Mouse (Mus musculus): ENCODE results near the gene Mmd. TPM values are rescaled to one million over a fixed set of nuclear protein-coding genes. Genes with fewer than 3 reads are reported as not detected.

Mmd gene
- 10 to 100 TPM; 40.5 to 44.0 TPM for total RNA-seq (2021)
- long read RNA-seq, experiment 1, transcript Mmd-201 (7 exons, 2,677 nt) = major isoform, 11 of 16 reads
- long read RNA-seq, experiment 1, partial matches to known transcripts = 4 of 16 reads
- long read RNA-seq, experiment 1, other reads (novel, unspliced or antisense) = 1 of 16 reads
- long read RNA-seq, experiment 2, transcript Mmd-201 (7 exons, 2,677 nt) = major isoform, 24 of 35 reads
- long read RNA-seq, experiment 2, partial matches to known transcripts = 6 of 35 reads
- long read RNA-seq, experiment 2, other reads (novel, unspliced or antisense) = 5 of 35 reads

- peak; percentile 89 to 94 for DNase-seq (ENCODE audit: low spot score in 2 of 2)
Measured at GRCm38 (mm10) chr11:90249025-90249650, at the start of gene Mmd. Mmd (plus strand) TSS chr11:90249456.

- no peak for DNase-seq (ENCODE audit: low spot score in 2 of 2)
Measured at GRCm38 (mm10) chr11:90200826-90201225, 48.4 kb upstream of the Mmd start.

GRCm38 (mm10) chr11:90214246-90214645, 35.0 kb upstream of the Mmd start:
- DNase-seq (ENCODE audit: low spot score in 2 of 2) = no peak

GRCm38 (mm10) chr11:90220022-90220645, 29.1 kb upstream of the Mmd start:
- DNase-seq (ENCODE audit: low spot score in 2 of 2) = no peak

GRCm38 (mm10) chr11:90220750-90221149, 28.5 kb upstream of the Mmd start:
- no peak for DNase-seq (ENCODE audit: low spot score in 2 of 2)

- DNase-seq (ENCODE audit: low spot score in 2 of 2) = no peak
Measured at GRCm38 (mm10) chr11:90224914-90225470, 24.3 kb upstream of the Mmd start.

GRCm38 (mm10) chr11:90227000-90227922, 22.0 kb upstream of the Mmd start:
- no peak for DNase-seq (ENCODE audit: low spot score in 2 of 2)

GRCm38 (mm10) chr11:90228251-90228949, 20.9 kb upstream of the Mmd start:
- no peak for DNase-seq (ENCODE audit: low spot score in 2 of 2)

GRCm38 (mm10) chr11:90229800-90230199, 19.5 kb upstream of the Mmd start:
- DNase-seq (ENCODE audit: low spot score in 2 of 2) = no peak

- no peak for DNase-seq (ENCODE audit: low spot score in 2 of 2)
Measured at GRCm38 (mm10) chr11:90230671-90231070, 18.6 kb upstream of the Mmd start.

GRCm38 (mm10) chr11:90231631-90232030, 17.6 kb upstream of the Mmd start:
- DNase-seq (ENCODE audit: low spot score in 2 of 2) = no peak

- DNase-seq (ENCODE audit: low spot score in 2 of 2) = no peak
Measured at GRCm38 (mm10) chr11:90232685-90233084, 16.6 kb upstream of the Mmd start.

- DNase-seq (ENCODE audit: low spot score in 2 of 2) = no peak
Measured at GRCm38 (mm10) chr11:90235221-90235620, 14.0 kb upstream of the Mmd start.

GRCm38 (mm10) chr11:90237616-90238015, 11.6 kb upstream of the Mmd start:
- DNase-seq (ENCODE audit: low spot score in 2 of 2) = no peak

GRCm38 (mm10) chr11:90238657-90239056, 10.6 kb upstream of the Mmd start:
- DNase-seq (ENCODE audit: low spot score in 2 of 2) = no peak

GRCm38 (mm10) chr11:90240652-90241330, 8.5 kb upstream of the Mmd start:
- no peak for DNase-seq (ENCODE audit: low spot score in 2 of 2)

- no peak for DNase-seq (ENCODE audit: low spot score in 2 of 2)
Measured at GRCm38 (mm10) chr11:90241874-90242273, 7.4 kb upstream of the Mmd start.

- no peak for DNase-seq (ENCODE audit: low spot score in 2 of 2)
Measured at GRCm38 (mm10) chr11:90243300-90243699, 6.0 kb upstream of the Mmd start.

- DNase-seq (ENCODE audit: low spot score in 2 of 2) = no peak
Measured at GRCm38 (mm10) chr11:90245630-90246029, 3.6 kb upstream of the Mmd start.

- no peak for DNase-seq (ENCODE audit: low spot score in 2 of 2)
Measured at GRCm38 (mm10) chr11:90246676-90247075, 2.6 kb upstream of the Mmd start.
